Mouse (Mus musculus): ENCODE results near the gene Abl1.

The Abl1 gene

GRCm38 (mm10) chr2:31827877-31828276, 139.7 kb downstream of the Abl1 start:
- no peak for DNase-seq

- DNase-seq: no peak
Observed at GRCm38 (mm10) chr2:31828311-31828825, 140.2 kb downstream of the Abl1 start.

- no peak for DNase-seq
Observed at GRCm38 (mm10) chr2:31836091-31836490, 147.9 kb downstream of the Abl1 start.

GRCm38 (mm10) chr2:31836985-31837384, 148.8 kb downstream of the Abl1 start:
- no peak for DNase-seq

GRCm38 (mm10) chr2:31838868-31839267, 150.7 kb downstream of the Abl1 start:
- no peak for DNase-seq

- no peak for DNase-seq
Observed at GRCm38 (mm10) chr2:31844729-31845136, 156.6 kb downstream of the Abl1 start.

GRCm38 (mm10) chr2:31845512-31845895, 157.3 kb downstream of the Abl1 start:
- DNase-seq: peak in 1 of 2 experiments; percentile 22

GRCm38 (mm10) chr2:31845896-31846691, 157.9 kb downstream of the Abl1 start, which contains the start of gene Fibcd1:
Gene Fibcd1, minus strand, starts transcription at chr2:31846005.
- DNase-seq: peak; percentile 41 to 53

- peak; percentile 41 to 52 for DNase-seq
Observed at GRCm38 (mm10) chr2:31846692-31847660, 158.8 kb downstream of the Abl1 start.

GRCm38 (mm10) chr2:31847908-31848307, 159.7 kb downstream of the Abl1 start:
- peak; percentile 59 to 69 for DNase-seq

- DNase-seq: no peak
Observed at GRCm38 (mm10) chr2:31850141-31850540, 162.0 kb downstream of the Abl1 start.

Measured in thymus, postnatal 36 days (tissue).